Mouse (Mus musculus) activated CD4-positive, CD25-positive, alpha-beta regulatory T cell (primary cell): ENCODE measurements around the gene Lce6a. TPM values are rescaled to one million over a fixed set of nuclear protein-coding genes. Genes with fewer than 3 reads are reported as not detected.

Source experiments
- polyA plus RNA-seq, 2 experiments: library from polyadenylated mRNA; unstranded; fragments of 100-300 nt; shearing (Covaris generic); gene quantifications; one replicate each; pipeline ENCODE4 v1.2.1; 2017

Gene Lce6a
- polyA plus RNA-seq, result not detected

GRCm38 (mm10) chr3:92621560-92621959, at the start of gene Lce6a:
TSS of gene Lce6a (minus strand) at chr3:92621660.

GRCm38 (mm10) chr3:92670215-92670614, 48.8 kb upstream of the Lce6a start, which contains the start of gene Lce1a2:
TSS of gene Lce1a2 (minus strand) at chr3:92670315.

GRCm38 (mm10) chr3:92656826-92657225, 35.4 kb upstream of the Lce6a start, which contains the start of gene Lce1b:
TSS of gene Lce1b (minus strand) at chr3:92656926.

GRCm38 (mm10) chr3:92648207-92648606, 26.7 kb upstream of the Lce6a start, which contains the start of gene Lce1a1:
TSS of gene Lce1a1 (minus strand) at chr3:92648307.

DNA sequence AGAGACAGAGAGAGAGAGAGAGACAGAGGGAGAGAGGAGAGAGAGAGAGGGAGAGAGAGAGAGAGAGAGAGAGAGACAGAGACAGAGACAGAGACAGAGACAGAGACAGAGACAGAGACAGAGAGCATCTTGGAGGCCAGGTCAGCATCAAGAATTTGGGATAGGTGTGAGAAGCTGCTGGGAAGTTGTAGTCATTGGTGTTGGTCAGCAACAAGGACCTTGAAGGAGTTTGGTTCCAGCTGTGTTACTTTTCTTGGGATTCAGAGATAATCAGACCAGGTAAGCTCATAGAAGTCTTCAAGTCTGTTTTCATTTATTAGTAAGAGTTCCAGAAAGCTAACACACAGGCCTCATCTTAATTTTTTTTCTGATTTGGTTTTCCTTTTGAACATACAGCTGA, 14.1 kb downstream of the Lce6a start, which contains the start of gene 2210017I01Rik:
Gene 2210017I01Rik, minus strand, starts transcription at position 101 of the 400 bp plus-strand sequence.

GRCm38 (mm10) chr3:92588858-92589257, 32.6 kb downstream of the Lce6a start, which contains the start of gene Smcp:
TSS of gene Smcp (minus strand) at chr3:92588997.

GRCm38 (mm10) chr3:92573449-92574041, 47.9 kb downstream of the Lce6a start, which contains the start of gene Ivl:
TSS of gene Ivl (minus strand) at chr3:92573735.

Other genes with a start within 250 kb of the Lce6a start
- not detected for gene Sprr2h, start 236.0 kb downstream of the Lce6a start, polyA plus RNA-seq
- not detected for gene Sprr2i, start 213.7 kb downstream of the Lce6a start, polyA plus RNA-seq
- gene Sprr2j-ps, start 203.6 kb downstream of the Lce6a start, polyA plus RNA-seq, result not detected
- gene Gm9774, start 192.2 kb downstream of the Lce6a start, polyA plus RNA-seq, result 10 to 100 TPM; 17.1 to 28.3 TPM
- not detected for gene Sprr2k, start 189.1 kb downstream of the Lce6a start, polyA plus RNA-seq
- gene Sprr1b, start 182.9 kb downstream of the Lce6a start, polyA plus RNA-seq, result not detected
- under 1 TPM in 1 of 2 experiments, not detected in 1; 0.52 TPM for gene Sprr3, start 162.9 kb downstream of the Lce6a start, polyA plus RNA-seq
- gene Sprr1a, start 135.8 kb downstream of the Lce6a start, polyA plus RNA-seq, result not detected
- gene Sprr4, start 121.2 kb downstream of the Lce6a start, polyA plus RNA-seq, result not detected
- not detected for gene 2310046K23Rik, start 87.1 kb downstream of the Lce6a start, polyA plus RNA-seq
- gene Ivl, start 47.9 kb downstream of the Lce6a start, polyA plus RNA-seq, result not detected
- gene Smcp, start 32.7 kb downstream of the Lce6a start, polyA plus RNA-seq, result not detected
- not detected for gene 2210017I01Rik, start 14.2 kb downstream of the Lce6a start, polyA plus RNA-seq
- gene Lce1a1, start 26.6 kb upstream of the Lce6a start, polyA plus RNA-seq, result not detected
- not detected for gene Lce1b, start 35.3 kb upstream of the Lce6a start, polyA plus RNA-seq
- gene Lce1a2, start 48.7 kb upstream of the Lce6a start, polyA plus RNA-seq, result not detected
- gene Lce1c, start 57.6 kb upstream of the Lce6a start, polyA plus RNA-seq, result not detected
- not detected for gene Lce1d, start 65.5 kb upstream of the Lce6a start, polyA plus RNA-seq
- not detected for gene Lce1e, start 87.4 kb upstream of the Lce6a start, polyA plus RNA-seq
- not detected for gene Lce1f, start 98.7 kb upstream of the Lce6a start, polyA plus RNA-seq
- gene Gm38119, start 117.4 kb upstream of the Lce6a start, polyA plus RNA-seq, result not detected
- not detected for gene Lce1g, start 130.7 kb upstream of the Lce6a start, polyA plus RNA-seq
- not detected for gene Lce1h, start 143.4 kb upstream of the Lce6a start, polyA plus RNA-seq
- not detected for gene Lce1i, start 157.2 kb upstream of the Lce6a start, polyA plus RNA-seq
- not detected for gene Lce1j, start 168.9 kb upstream of the Lce6a start, polyA plus RNA-seq
- gene Lce1k, start 186.2 kb upstream of the Lce6a start, polyA plus RNA-seq, result not detected
- not detected for gene Kprp, start 205.6 kb upstream of the Lce6a start, polyA plus RNA-seq
- not detected for gene Lce1l, start 229.6 kb upstream of the Lce6a start, polyA plus RNA-seq
- gene 2310050C09Rik, start 248.6 kb upstream of the Lce6a start, polyA plus RNA-seq, result not detected